Mouse (Mus musculus): Measurements from ENCODE around the gene Mdh1b. TPM values are rescaled to one million over a fixed set of nuclear protein-coding genes. Genes with fewer than 3 reads are reported as not detected.

Mdh1b gene
- total and polyA plus RNA-seq, 3 experiments = not detected

GRCm38 (mm10) chr1:63720161-63720560 is 10.0 kb downstream of the Mdh1b start:
- no peak for DNase-seq (ENCODE audit: low read depth, low spot score)
- TF ChIP-seq USF1 (IDR thresholded peaks at IDR 0.05; ENCODE audit: low read depth, low read length) = no peak
- no peak for TF ChIP-seq JUND (IDR thresholded peaks at IDR 0.05; ENCODE audit: low read depth, low read length)
- TF ChIP-seq MXI1 (IDR thresholded peaks at IDR 0.05; ENCODE audit: low read depth, low read length) = no peak
- no peak for TF ChIP-seq SIN3A (IDR thresholded peaks at IDR 0.05; ENCODE audit: low read length)
- TF ChIP-seq EP300 (IDR thresholded peaks at IDR 0.05; ENCODE audit: low read depth in 1 of 2, low read length in 2 of 2) = no peak
- no peak for TF ChIP-seq MAZ (IDR thresholded peaks at IDR 0.05; ENCODE audit: low read depth, low read length)
- no peak for TF ChIP-seq POLR2AphosphoS2 (IDR thresholded peaks at IDR 0.05; ENCODE audit: low read length)
- TF ChIP-seq E2F4 (IDR thresholded peaks at IDR 0.05; ENCODE audit: borderline replicate concordance, low read depth, low read length) = no peak
- no peak for TF ChIP-seq MAFK (IDR thresholded peaks at IDR 0.05; ENCODE audit: borderline replicate concordance, low read depth, low read length)
- no peak for TF ChIP-seq POLR2AphosphoS5 (IDR thresholded peaks at IDR 0.05; ENCODE audit: borderline replicate concordance, low read depth, low read length)
- no peak for TF ChIP-seq GABPA (IDR thresholded peaks at IDR 0.05; ENCODE audit: low read depth, low read length)
- TF ChIP-seq TAL1 (IDR thresholded peaks at IDR 0.05; ENCODE audit: low read length) = no peak
- TF ChIP-seq ETS1 (IDR thresholded peaks at IDR 0.05; ENCODE audit: low read depth, low read length) = no peak
- TF ChIP-seq HCFC1 (IDR thresholded peaks at IDR 0.05; ENCODE audit: low read depth, low read length) = no peak
- Histone ChIP-seq H3K27ac (ENCODE audit: control insufficient read depth, low read depth, low read length) (no peak overlapping the region), H3K79me2 (ENCODE audit: control insufficient read depth, insufficient read depth, low read length, poor library complexity) (no peaks in the 10 kb centered on the region), H3K27me3 (ENCODE audit: control insufficient read depth in 1 of 2, insufficient read depth in 2 of 2, low read length in 2 of 2) (no peaks in the 10 kb centered on the region), H3K4me1 (ENCODE audit: control insufficient read depth in 1 of 2, insufficient read depth in 2 of 2, low read length in 2 of 2) (no peaks in the 10 kb centered on the region), H3K9ac (ENCODE audit: control insufficient read depth, low read depth, low read length, poor library complexity, severe bottlenecking) (no peak overlapping the region), H3K36me3 (ENCODE audit: control insufficient read depth in 1 of 2, insufficient read depth in 2 of 2, low read length in 2 of 2) (no peaks in the 10 kb centered on the region), H3K9me3 (replicated peaks; ENCODE audit: insufficient read depth, low read length) (no peaks in the 10 kb centered on the region), H3K4me3 (ENCODE audit: control insufficient read depth in 1 of 2, insufficient read depth in 1 of 2, low read depth in 2 of 2, low read length in 2 of 2) (no peak overlapping the region)

GRCm38 (mm10) chr1:63708876-63709275 is 21.2 kb downstream of the Mdh1b start:
- H3K79me2 ChIP-seq (ENCODE audit: control insufficient read depth, insufficient read depth, low read length, poor library complexity) = no peaks in the 10 kb centered on the region
- TF ChIP-seq MYB (IDR thresholded peaks at IDR 0.05; ENCODE audit: low read depth, low read length) (no peak), JUND (IDR thresholded peaks at IDR 0.05; ENCODE audit: low read depth, low read length) (no peak), POLR2A (IDR thresholded peaks at IDR 0.05; ENCODE audit: control insufficient read depth in 1 of 2, insufficient read depth in 1 of 2, low read depth in 1 of 2, low read length in 2 of 2, poor library complexity in 1 of 2) (no peak), ZKSCAN1 (IDR thresholded peaks at IDR 0.05; ENCODE audit: low read depth, low read length) (no peak), HCFC1 (IDR thresholded peaks at IDR 0.05; ENCODE audit: low read depth, low read length) (no peak), GATA1 (IDR thresholded peaks at IDR 0.05; ENCODE audit: low read depth, low read length) (no peak), ETS1 (IDR thresholded peaks at IDR 0.05; ENCODE audit: low read depth, low read length) (no peak), KAT2A (conservative IDR thresholded peaks at IDR 0.05; ENCODE audit: low read depth, low read length) (no peak), MXI1 (IDR thresholded peaks at IDR 0.05; ENCODE audit: low read depth, low read length) (no peak), ELF1 (IDR thresholded peaks at IDR 0.05; ENCODE audit: low read depth, low read length) (no peak), SMC3 (IDR thresholded peaks at IDR 0.05; ENCODE audit: low read depth, low read length) (no peak), ZC3H11A (IDR thresholded peaks at IDR 0.05; ENCODE audit: low read depth, low read length) (no peak)
- no peaks in the 10 kb centered on the region for H3K9me3 ChIP-seq (replicated peaks; ENCODE audit: insufficient read depth, low read length)
- H3K4me1 ChIP-seq (ENCODE audit: control insufficient read depth in 1 of 2, insufficient read depth in 2 of 2, low read length in 2 of 2) = no peaks in the 10 kb centered on the region
- H3K4me3 ChIP-seq (ENCODE audit: control insufficient read depth in 1 of 2, insufficient read depth in 1 of 2, low read depth in 2 of 2, low read length in 2 of 2) = no peak overlapping the region
- H3K27ac ChIP-seq (ENCODE audit: control insufficient read depth, low read depth, low read length) = no peak overlapping the region
- no peaks in the 10 kb centered on the region for H3K27me3 ChIP-seq (ENCODE audit: control insufficient read depth in 1 of 2, insufficient read depth in 2 of 2, low read length in 2 of 2)
- no peak for DNase-seq (ENCODE audit: low read depth, low spot score)
- H3K36me3 ChIP-seq (ENCODE audit: control insufficient read depth in 1 of 2, insufficient read depth in 2 of 2, low read length in 2 of 2) = no peaks in the 10 kb centered on the region
- no peak overlapping the region for H3K9ac ChIP-seq (ENCODE audit: control insufficient read depth, low read depth, low read length, poor library complexity, severe bottlenecking)
